Mouse (Mus musculus) T-helper 1 cell (primary cell): ENCODE results near the gene Mfsd6.

Experiments used
- in situ Hi-C: fragments of 300-600 bp; cut with MboI, MseI; formaldehyde crosslinking; loops from one replicate; pipeline ENCODE4 v1.15.1; 2025; ENCODE audit warnings: high pct_unique_total_duplicates

The Mfsd6 gene

DNA sequence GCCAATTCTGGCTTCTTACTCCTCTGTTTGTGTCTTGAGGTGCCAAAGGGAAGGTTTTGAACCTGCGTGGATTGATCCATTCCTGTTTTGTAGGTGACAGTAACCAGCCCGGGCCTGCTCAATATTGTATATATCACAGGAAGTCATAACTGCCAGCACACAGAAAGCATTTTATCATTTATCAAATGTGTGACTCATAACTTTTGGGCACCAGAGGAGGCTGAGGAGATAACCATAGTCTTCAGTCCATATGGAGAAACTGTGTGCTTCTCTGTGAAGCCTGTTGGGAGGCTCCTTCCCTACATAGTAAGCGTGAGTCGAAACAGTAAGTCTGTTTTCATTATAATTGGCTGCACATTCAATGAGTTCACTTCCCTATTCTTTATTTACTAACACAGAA is 86.5 kb downstream of the Mfsd6 start:
- in situ Hi-C loops: no loop called here

DNA sequence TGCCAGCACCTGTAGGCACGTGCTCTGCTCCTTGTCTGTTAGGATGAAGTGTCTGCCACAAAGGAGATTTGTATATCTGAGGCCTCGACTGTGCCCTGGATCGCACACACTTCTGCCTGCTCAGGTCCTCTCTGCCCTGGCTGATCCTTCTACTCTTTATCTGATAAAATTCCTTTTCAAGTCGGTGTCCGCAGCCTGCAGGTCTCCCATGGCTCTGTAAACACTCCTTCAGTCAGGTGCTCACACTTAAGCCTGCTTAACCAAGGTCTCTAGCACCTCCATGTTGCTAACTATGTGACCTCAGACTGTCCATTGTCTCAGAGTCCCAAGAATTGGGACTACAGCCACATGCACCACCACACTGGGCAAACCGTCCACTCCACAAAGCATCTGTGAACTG is 87.0 kb downstream of the Mfsd6 start:
- in situ Hi-C loops: no loop called here

DNA sequence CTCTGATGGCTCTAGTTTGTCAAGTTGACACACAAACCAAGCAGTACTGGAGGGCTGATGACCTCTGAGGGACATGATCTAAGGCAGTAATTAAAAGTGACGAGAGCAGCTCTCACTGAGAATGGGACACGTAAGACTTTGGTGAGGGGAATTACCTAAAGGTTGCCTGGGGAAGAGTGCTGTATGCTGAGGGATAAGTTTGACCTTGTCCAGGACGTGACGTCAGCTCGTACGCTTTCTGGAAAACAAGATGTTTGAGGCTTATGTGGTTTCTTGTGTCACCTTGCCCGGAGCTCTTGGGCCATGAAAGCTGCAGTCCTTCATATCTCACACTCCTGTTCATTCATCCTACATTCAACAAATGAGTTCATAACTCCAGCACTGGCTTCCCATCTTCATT is 88.2 kb downstream of the Mfsd6 start:
- in situ Hi-C loops: no loop called here

DNA sequence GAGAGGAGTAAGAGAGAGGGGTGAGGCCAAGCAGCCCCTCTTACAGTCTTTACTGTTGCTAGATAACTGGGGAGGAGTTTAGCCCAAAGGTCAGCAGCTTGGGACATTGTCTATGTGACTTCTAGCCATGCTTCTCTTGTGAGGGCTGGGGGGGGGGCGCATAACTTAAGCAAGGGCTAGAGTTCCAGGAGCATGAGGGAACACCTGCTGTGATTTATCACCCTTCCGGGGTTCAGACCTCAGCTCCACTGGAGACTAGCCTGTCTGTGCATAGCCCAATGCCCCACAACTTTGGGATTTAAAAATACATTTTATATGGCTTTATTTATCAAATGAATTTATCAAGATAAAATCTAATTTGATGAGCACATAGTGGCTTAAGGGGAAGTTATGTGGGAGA is 89.2 kb downstream of the Mfsd6 start:
- in situ Hi-C loops: no loop called here

DNA sequence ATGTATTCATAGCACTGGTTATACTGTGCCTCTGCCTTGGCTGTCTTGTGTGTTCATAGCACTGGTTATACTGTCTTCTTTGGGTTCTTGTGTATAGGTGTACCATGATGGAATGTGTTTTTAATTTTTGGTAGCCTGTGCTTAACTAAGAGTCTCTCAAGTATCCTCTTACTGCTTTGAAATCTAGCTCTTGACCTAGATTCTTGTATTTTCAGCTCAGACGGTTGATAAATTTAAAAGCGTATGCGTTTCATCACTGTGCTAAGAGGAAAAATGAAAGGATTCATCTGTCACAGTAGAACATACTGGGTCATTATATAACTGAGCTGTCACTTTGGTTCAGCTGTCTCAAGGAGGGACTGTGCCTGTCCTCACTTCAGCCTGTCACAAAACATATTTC is 91.3 kb downstream of the Mfsd6 start:
- in situ Hi-C loops: no loop called here

DNA sequence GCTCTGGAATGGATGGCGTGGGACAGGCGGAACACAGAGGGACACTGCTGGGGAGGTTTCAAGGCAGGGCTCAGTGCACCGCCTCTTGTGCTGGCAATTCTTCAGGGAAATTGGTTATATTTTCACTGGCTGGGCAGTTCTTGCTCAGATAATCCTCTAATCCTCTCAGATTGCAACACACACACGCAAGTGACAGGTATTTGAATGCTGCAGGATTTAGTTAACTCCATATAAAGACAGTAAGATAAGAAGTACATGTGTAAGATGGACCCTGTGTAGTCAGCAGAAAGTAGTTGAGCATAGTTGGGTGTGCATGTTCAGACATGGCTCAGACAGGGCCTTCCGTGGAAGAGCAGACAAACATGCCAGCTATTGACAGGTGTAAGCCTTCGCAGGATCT is 93.0 kb downstream of the Mfsd6 start:
- in situ Hi-C loops: loop anchor here (5.0 kb wide), 1 partner anchor 327 kb away; no protein-coding TSS in a partner anchor

DNA sequence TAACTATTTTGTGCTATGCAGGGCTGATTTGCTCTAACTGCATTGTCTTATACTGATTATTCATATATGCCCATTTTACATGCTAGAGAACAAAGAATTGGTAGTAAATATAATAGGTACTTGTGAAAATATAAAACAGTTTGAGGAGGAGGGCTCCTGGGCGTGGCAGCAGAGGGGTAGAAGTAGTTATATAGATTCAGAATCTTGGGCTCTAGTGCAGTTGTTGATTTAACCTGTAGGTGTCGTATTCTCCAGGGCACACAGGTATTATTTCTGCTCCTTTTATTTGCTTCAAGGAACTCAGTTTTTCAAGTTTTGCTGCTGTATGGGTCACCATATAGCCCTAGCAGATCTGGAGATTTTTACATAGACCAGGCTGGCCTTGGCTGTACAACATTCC is 95.7 kb downstream of the Mfsd6 start:
- in situ Hi-C loops: loop anchor here (5.0 kb wide), 1 partner anchor 324 kb away; no protein-coding TSS in a partner anchor

DNA sequence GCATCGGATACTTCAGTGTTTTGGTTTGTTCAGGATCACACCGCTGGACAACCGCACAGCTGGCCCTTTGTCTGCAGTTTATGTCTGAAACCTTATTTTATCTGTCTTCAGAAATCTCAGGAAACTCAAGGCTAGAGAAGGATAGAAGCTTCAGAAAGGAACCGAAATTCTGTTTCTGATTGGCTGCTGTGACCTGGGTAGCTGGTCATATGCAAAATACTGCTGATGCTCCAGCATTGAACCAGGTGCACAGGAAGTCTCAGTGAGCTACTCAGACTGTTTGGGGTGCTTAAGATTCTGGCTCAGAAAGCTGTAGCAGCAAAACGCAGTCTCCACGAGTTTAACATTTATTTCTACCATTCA is 96.3 kb downstream of the Mfsd6 start:
- in situ Hi-C loops: loop anchor here (5.0 kb wide), 1 partner anchor 324 kb away; no protein-coding TSS in a partner anchor

DNA sequence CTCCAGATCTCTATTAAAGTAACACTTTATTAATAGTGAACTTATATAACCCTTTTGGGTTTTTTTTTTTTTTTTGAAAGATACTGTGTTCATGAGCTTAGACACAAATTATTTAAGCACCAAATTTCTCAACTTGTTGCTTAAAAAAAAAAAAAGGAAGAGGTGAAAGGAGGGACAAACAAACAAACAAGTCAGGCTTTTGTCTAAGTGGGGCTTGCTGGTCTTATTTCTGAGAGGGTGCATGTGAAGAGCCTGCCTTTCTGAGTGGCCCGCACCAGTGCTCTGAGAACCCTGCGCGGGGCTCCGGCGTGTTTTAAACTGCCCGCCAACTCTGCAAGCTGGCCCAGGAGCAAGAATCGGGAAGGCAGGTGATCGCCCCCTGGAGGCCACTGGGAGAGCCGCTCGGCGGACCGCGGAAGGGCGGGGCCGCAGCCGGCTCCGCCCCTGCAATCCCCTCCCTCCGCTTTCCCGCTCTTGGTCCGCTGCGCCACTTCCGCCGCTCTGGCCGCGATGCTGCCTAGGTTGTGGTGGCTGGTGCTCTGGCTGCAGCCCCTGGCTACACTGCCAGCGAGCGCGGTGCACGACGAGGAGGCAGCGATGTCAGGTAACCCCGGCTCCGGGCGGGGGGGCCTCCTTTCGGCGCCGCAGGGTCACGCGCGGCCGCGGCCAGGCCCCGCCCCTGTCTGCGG is 96.9 kb downstream of the Mfsd6 start, which contains the start of gene Nemp2:
Gene Nemp2 (plus strand): TSS at position 456 of the 689 bp plus-strand sequence.
- in situ Hi-C loops: loop anchor here (5.0 kb wide), 1 partner anchor 323 kb away; no protein-coding TSS in a partner anchor

DNA sequence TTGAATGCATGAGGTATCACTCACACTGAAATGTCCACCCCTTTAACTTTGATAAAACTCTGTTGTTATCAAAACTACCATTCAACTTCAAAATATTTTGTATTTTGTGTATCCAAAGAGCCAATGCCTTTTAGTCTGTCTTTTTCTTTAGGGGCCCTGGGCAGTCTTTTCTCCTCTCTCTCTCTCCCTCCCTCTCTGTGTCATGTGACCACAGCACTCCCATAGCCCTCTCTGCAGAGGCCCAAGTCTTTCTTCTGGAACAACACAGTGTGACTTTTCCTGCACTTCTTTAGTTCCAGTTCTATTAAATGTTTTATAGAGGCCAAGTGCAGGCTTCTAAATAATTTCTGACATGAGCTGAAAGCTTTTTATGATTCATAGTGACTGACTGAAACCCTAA is 106.8 kb downstream of the Mfsd6 start:
- in situ Hi-C loops: no loop called here

DNA sequence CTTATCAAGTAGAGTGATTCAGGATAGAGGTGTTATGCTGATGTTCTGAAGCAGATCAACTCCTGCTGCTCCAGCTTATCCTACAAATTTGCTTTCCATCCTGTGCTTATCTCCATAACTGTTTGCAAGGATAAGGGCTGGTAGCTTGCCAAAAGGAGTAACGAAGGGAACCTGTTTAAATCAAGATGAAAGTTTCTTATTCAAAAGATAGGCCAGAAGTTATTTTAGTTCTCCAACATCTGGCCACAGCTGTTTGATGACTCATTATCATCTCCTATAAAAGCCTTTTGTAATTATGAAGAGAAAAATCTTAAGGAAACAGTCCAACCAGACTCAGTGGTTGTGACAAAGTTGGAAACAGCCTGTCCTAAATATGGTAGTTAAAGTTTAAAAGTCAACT is 109.0 kb downstream of the Mfsd6 start:
- in situ Hi-C loops: no loop called here

DNA sequence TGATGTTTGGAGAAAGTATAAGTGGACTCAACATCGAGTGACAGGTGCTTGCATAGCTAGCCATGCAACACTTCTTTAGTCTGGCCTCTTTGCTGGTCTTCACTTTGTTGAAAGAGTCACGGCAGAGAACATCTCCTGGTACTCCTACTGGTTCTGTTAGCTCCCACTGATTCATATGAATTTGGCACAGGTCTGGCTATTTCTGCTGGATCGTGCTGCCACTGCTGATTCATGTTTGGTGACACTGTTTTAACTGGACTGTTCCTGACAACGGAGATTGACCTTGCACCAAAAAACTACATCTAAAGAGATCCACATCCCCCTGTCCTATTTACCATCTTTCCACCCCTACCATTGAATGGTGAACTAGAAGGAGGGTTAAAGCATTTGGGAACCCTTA is 118.8 kb downstream of the Mfsd6 start:
- in situ Hi-C loops: no loop called here

DNA sequence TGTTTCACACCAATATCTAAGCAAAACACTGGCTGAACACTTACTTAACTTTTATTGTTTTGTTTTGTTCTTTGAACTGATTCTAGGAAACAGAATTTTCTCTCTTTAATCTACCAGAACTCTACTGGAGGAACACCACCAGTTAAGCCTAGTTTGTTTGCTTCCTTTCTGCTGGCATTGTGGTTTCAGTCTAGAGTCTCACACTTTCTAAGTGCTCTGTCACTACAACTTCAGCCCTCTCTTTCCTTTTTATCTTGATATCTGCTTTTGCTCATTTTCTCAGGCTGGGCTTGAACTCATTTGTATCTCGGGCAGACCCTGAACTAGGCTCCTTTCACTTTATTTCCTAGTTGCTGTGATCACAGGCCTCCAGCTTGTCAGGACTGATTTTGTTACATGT is 119.6 kb downstream of the Mfsd6 start:
- in situ Hi-C loops: no loop called here
